Mouse (Mus musculus): Measurements from ENCODE around the gene Lpcat2. TPM values are rescaled to one million over a fixed set of nuclear protein-coding genes. Genes with fewer than 3 reads are reported as not detected.

The Lpcat2 gene
- polyA plus RNA-seq, 1 experiment from 2014 or later = 14.7 TPM

DNA sequence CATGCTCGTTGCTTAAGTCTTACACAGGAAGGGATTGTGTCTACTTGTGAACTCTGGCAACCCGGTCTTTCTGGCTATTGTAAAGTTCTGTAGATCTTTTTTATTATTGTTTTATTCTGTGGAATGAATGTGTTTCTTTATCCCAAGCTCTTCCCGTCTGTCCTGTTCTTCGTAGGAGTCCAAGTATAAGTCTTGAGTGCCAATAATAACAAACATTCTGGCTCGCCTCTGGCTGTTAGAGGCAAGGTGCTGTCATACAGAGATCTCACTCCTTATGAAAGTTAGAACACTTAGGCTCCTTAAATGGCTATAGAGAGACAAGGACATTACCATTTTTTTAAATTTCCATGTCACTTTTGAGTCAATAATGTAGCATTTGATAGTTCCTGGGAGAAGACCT lies 41.5 kb downstream of the Lpcat2 start:
- Histone ChIP-seq H3K4me3 (no peak overlapping the region), H3K9ac (no peak overlapping the region), H3K9me3 (no peaks in the 10 kb centered on the region), H3K27ac (no peak overlapping the region), H3K36me3 (no peaks in the 10 kb centered on the region), H3K4me2 (no peak overlapping the region), H3K4me1 (no peaks in the 10 kb centered on the region), H3K27me3 (no peaks in the 10 kb centered on the region)
- no peak for ATAC-seq (ENCODE audit: insufficient number of reproducible peaks, low FRiP score, low TSS enrichment, low read depth)
- WGBS = 63% methylated on average over 5 of the region's 5 CpGs

DNA sequence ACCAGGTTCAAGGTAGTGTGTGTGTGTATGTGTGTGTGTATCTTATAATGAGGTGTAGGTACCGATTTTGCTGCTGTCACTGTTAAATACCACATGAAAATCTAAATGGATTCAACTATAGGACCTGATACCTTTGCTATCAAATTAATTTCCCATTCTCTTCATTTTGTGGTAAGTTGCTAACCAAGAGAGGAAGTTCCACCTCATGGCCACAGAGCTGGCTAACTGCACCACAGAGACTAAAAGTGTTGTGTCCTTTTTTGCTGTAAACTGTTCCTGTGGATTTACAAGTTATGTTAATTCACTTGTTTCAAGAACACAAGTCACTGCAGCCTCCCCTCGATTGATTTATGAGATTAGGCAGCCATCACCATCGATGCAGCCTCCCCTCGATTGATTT lies 42.7 kb downstream of the Lpcat2 start:
- no peak overlapping the region for H3K27ac ChIP-seq
- no peaks in the 10 kb centered on the region for H3K36me3 ChIP-seq
- no peak overlapping the region for H3K4me2 ChIP-seq
- no peak overlapping the region for H3K9ac ChIP-seq
- no peaks in the 10 kb centered on the region for H3K27me3 ChIP-seq
- H3K9me3 ChIP-seq = no peaks in the 10 kb centered on the region
- WGBS = 58% methylated on average over 4 of the region's 4 CpGs
- no peak for ATAC-seq (ENCODE audit: insufficient number of reproducible peaks, low FRiP score, low TSS enrichment, low read depth)
- no peaks in the 10 kb centered on the region for H3K4me1 ChIP-seq
- H3K4me3 ChIP-seq = no peak overlapping the region

GRCm38 (mm10) chr8:92899590-92899989 lies 44.5 kb downstream of the Lpcat2 start:
- no peaks in the 10 kb centered on the region for H3K36me3 ChIP-seq
- no peak overlapping the region for H3K4me3 ChIP-seq
- H3K9ac ChIP-seq = no peak overlapping the region
- WGBS = 79% methylated on average over 9 of the region's 9 CpGs
- ATAC-seq (ENCODE audit: insufficient number of reproducible peaks, low FRiP score, low TSS enrichment, low read depth) = no peak
- no peaks in the 10 kb centered on the region for H3K27me3 ChIP-seq
- no peaks in the 10 kb centered on the region; the same call in 1 of the 2 replicates for H3K4me1 ChIP-seq
- no peak overlapping the region for H3K4me2 ChIP-seq
- H3K9me3 ChIP-seq = no peaks in the 10 kb centered on the region
- no peak overlapping the region for H3K27ac ChIP-seq

- no peak within 1 kb of the TSS for H3K27ac ChIP-seq
Observed at GRCm38 (mm10) chr8:92901107-92901506, 46.0 kb downstream of the Lpcat2 start, which contains the start of gene Capns2. TSS of gene Capns2 (plus strand) at chr8:92901407.

GRCm38 (mm10) chr8:92902981-92903380 lies 47.8 kb downstream of the Lpcat2 start:
- Histone ChIP-seq H3K27me3 (no peaks in the 10 kb centered on the region), H3K9me3 (no peaks in the 10 kb centered on the region), H3K36me3 (no peaks in the 10 kb centered on the region), H3K4me2 (no peak overlapping the region), H3K9ac (no peak overlapping the region), H3K4me3 (no peak overlapping the region), H3K4me1 (no peaks in the 10 kb centered on the region; the same call in 1 of the 2 replicates), H3K27ac (no peak overlapping the region)
- no peak for ATAC-seq (ENCODE audit: insufficient number of reproducible peaks, low FRiP score, low TSS enrichment, low read depth)
- WGBS = 62% methylated on average over 2 of the region's 2 CpGs

More at GRCm38 (mm10) chr8:92901107-92901506, 46.0 kb downstream of the Lpcat2 start, which contains the start of gene Capns2:
- H3K4me2 ChIP-seq = no peak within 1 kb of the TSS
- H3K9me3 ChIP-seq = no peaks in the 10 kb centered on the region
- H3K27me3 ChIP-seq = no peaks in the 10 kb centered on the region
- no peak for ATAC-seq (ENCODE audit: insufficient number of reproducible peaks, low FRiP score, low TSS enrichment, low read depth)
- no peaks in the 10 kb centered on the region for H3K36me3 ChIP-seq
- H3K4me1 ChIP-seq = no peaks in the 10 kb centered on the region; the same call in 1 of the 2 replicates
- no peak within 1 kb of the TSS for H3K9ac ChIP-seq
- H3K4me3 ChIP-seq = peak within 1 kb of the TSS; percentile 20
- WGBS = 85% methylated on average over 5 of the region's 5 CpGs

DNA sequence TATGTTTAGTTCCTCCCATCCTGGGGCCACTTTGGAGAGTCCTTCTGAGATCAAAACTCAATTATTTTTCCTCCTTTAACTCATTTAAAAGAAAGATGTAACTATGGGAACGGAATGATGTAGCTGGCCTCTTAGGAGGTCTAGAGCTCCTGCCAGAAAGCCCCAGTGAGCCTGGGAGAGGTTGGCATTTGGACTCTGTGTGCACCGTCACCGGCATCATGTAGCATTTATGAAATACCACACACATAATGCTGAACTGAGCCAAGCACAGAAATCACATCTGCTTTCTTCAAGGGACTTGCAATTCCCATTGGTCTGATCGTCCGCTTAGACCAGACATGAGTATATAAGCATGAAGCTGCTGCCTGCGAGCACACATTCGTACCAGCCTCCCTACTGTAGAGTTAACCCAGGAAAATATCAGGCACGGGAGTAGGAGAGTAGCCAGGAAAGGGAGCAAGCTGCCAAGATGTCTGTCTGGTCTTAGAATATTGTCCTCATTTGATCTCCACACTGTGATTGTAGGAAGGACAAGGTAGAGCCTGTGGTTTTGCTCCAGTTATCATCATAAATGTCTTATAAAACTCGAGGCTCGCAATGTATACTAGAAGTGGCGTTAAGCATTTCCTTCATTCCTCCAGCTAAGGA lies 48.5 kb downstream of the Lpcat2 start:
- H3K36me3 ChIP-seq = no peaks in the 10 kb centered on the region
- H3K4me3 ChIP-seq = no peak overlapping the region
- H3K4me1 ChIP-seq = no peaks in the 10 kb centered on the region; the same call in 1 of the 2 replicates
- no peak; the same call in 1 of the 2 replicates for ATAC-seq (ENCODE audit: insufficient number of reproducible peaks, low FRiP score, low TSS enrichment, low read depth)
- 64% methylated on average over 11 of the region's 11 CpGs for WGBS
- H3K9ac ChIP-seq = no peak overlapping the region
- H3K27ac ChIP-seq = no peak overlapping the region
- no peaks in the 10 kb centered on the region for H3K27me3 ChIP-seq
- H3K4me2 ChIP-seq = 0 out of 2 replicates have a peak overlapping the region, but pooled peaks have one; percentile 10
- H3K9me3 ChIP-seq = no peaks in the 10 kb centered on the region

DNA sequence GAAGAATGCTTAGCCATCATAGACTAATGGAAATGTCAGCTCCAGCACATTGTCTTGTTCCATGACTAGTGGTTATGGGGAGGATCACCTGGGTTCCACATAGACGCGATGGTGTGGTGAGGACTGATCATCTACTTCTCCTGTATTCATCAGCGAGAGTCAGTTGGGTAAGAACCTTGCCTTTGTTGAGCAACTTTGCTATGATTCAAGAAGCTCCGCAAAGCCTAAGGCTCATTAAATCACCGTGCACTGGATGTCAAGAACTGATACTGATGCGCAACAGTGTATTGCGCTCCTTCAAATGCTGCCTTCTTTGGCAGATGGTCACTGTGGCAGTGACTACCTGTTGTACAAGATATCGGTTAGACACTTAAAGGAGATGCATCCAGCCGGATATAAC lies 51.4 kb downstream of the Lpcat2 start:
- H3K4me1 ChIP-seq = no peaks in the 10 kb centered on the region; the same call in 1 of the 2 replicates

DNA sequence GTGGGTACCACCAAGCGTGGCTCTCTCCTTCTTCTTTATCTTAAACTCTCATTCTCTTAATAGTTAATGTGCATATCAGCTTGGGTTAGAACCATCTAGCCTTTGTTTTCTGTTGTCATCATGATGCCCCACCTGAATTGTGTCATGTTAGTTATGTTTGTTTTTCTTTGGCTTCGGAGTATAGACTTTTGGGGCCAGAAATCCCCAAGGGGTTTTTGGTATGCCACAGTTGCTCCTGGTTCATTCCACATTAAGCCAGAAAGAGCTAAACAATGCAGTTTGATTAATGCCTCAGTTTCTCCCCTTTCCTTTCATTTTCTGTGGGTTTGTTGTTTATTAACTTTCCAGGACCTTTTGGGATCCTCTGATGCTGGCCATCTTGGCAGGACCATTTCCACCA lies 53.3 kb downstream of the Lpcat2 start:
- 93% methylated on average over 2 of the region's 2 CpGs for WGBS
- Histone ChIP-seq H3K9ac (no peak overlapping the region), H3K9me3 (no peaks in the 10 kb centered on the region), H3K4me1 (peaks cover 3% of the 10 kb centered on the region; the same call in 1 of the 2 replicates), H3K4me2 (no peak overlapping the region), H3K27me3 (no peaks in the 10 kb centered on the region), H3K27ac (no peak overlapping the region), H3K4me3 (no peak overlapping the region), H3K36me3 (0 out of 2 replicates have a peak, but pooled peaks cover 2% of the 10 kb centered on the region)
- ATAC-seq (ENCODE audit: insufficient number of reproducible peaks, low FRiP score, low TSS enrichment, low read depth) = no peak

More for the DNA sequence above, 51.4 kb downstream of the Lpcat2 start:
- Histone ChIP-seq H3K9me3 (no peaks in the 10 kb centered on the region), H3K27me3 (no peaks in the 10 kb centered on the region), H3K36me3 (0 out of 2 replicates have a peak, but pooled peaks cover 2% of the 10 kb centered on the region), H3K4me3 (no peak overlapping the region), H3K27ac (no peak overlapping the region), H3K4me2 (no peak overlapping the region), H3K9ac (no peak overlapping the region)
- WGBS = 89% methylated on average over 9 of the region's 9 CpGs
- ATAC-seq (ENCODE audit: insufficient number of reproducible peaks, low FRiP score, low TSS enrichment, low read depth) = no peak

DNA sequence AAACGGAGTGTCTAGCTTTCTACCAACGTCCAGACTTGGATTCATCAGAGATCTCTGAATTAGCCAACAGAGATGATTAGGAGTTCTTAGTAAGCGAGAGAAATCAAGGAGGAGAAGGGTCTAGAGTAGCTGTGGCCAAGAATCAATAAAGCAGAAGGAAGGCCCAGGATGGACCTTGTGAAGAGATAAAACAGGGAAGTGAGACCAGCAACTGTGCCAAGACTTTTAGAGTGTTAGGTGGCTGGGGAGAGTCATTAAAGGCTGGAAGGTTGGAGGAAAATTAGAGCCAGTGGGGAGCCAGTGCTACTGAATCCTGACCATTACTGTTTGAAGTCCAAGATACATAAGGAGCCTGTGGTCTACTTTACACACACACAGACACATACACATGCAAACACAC lies 56.3 kb downstream of the Lpcat2 start:
- Histone ChIP-seq H3K36me3 (0 out of 2 replicates have a peak, but pooled peaks cover 2% of the 10 kb centered on the region), H3K9ac (no peak overlapping the region), H3K4me3 (no peak overlapping the region), H3K9me3 (no peaks in the 10 kb centered on the region), H3K4me2 (no peak overlapping the region), H3K27me3 (no peaks in the 10 kb centered on the region), H3K4me1 (peaks cover 6% of the 10 kb centered on the region; the same call in 1 of the 2 replicates), H3K27ac (no peak overlapping the region)
- 81% methylated on average over 3 of the region's 3 CpGs for WGBS
- ATAC-seq (ENCODE audit: insufficient number of reproducible peaks, low FRiP score, low TSS enrichment, low read depth) = no peak

- peaks cover 6% of the 10 kb centered on the region; the same call in 1 of the 2 replicates for H3K4me1 ChIP-seq
- WGBS = 30% methylated on average over 7 of the region's 7 CpGs
- ATAC-seq (ENCODE audit: insufficient number of reproducible peaks, low FRiP score, low TSS enrichment, low read depth) = 0 out of 2 replicates have a peak, but pooled peaks have one; percentile 44
- no peak overlapping the region for H3K4me3 ChIP-seq
- peak overlapping the region; percentile 48 for H3K27ac ChIP-seq
- no peak overlapping the region for H3K4me2 ChIP-seq
- H3K36me3 ChIP-seq = 0 out of 2 replicates have a peak, but pooled peaks cover 2% of the 10 kb centered on the region
- H3K27me3 ChIP-seq = no peaks in the 10 kb centered on the region
- no peaks in the 10 kb centered on the region for H3K9me3 ChIP-seq
- H3K9ac ChIP-seq = no peak overlapping the region
Observed at GRCm38 (mm10) chr8:92913396-92913795, 58.3 kb downstream of the Lpcat2 start.

- Histone ChIP-seq H3K27me3 (no peaks in the 10 kb centered on the region), H3K4me1 (peaks cover 6% of the 10 kb centered on the region; the same call in 1 of the 2 replicates), H3K9ac (no peak overlapping the region), H3K27ac (no peak overlapping the region), H3K4me3 (no peak overlapping the region), H3K9me3 (no peaks in the 10 kb centered on the region), H3K4me2 (no peak overlapping the region), H3K36me3 (no peaks in the 10 kb centered on the region)
- WGBS = 84% methylated on average over 3 of the region's 3 CpGs
- ATAC-seq (ENCODE audit: insufficient number of reproducible peaks, low FRiP score, low TSS enrichment, low read depth) = no peak
Observed at GRCm38 (mm10) chr8:92916082-92916481, 60.9 kb downstream of the Lpcat2 start.

GRCm38 (mm10) chr8:92921768-92922167 lies 66.6 kb downstream of the Lpcat2 start:
- H3K4me3 ChIP-seq = no peak overlapping the region
- no peaks in the 10 kb centered on the region for H3K36me3 ChIP-seq
- WGBS = 84% methylated on average over 3 of the region's 3 CpGs
- no peak overlapping the region for H3K9ac ChIP-seq
- H3K4me2 ChIP-seq = no peak overlapping the region
- no peaks in the 10 kb centered on the region for H3K4me1 ChIP-seq
- ATAC-seq (ENCODE audit: insufficient number of reproducible peaks, low FRiP score, low TSS enrichment, low read depth) = no peak
- no peaks in the 10 kb centered on the region for H3K9me3 ChIP-seq
- H3K27ac ChIP-seq = no peak overlapping the region
- no peaks in the 10 kb centered on the region for H3K27me3 ChIP-seq

Data from limb, embryonic 15.5 days (tissue).